Mouse (Mus musculus): ENCODE measurements at regions not wholly inside any gene's neighbourhood (a gene's known extent, or its start where the extent isn't known, plus 50 kb on each side); places are given as distances from the start of the nearest gene placed in this dataset.
"Not testable (repeated sequence)": the region's sequence is repeated elsewhere in the genome, so short reads cannot be mapped to it uniquely, and the experiment has no call there.

GRCm38 (mm10) chr2:79018732-79019423, 151.0 kb downstream of the Ube2e3 start:
- no peak for DNase-seq (ENCODE audit: low spot score)

GRCm38 (mm10) chr2:79022954-79023353, 155.0 kb downstream of the Ube2e3 start:
- DNase-seq (ENCODE audit: low spot score) = no peak

- DNase-seq (ENCODE audit: low spot score) = no peak
Observed at GRCm38 (mm10) chr2:79025678-79026077, 157.8 kb downstream of the Ube2e3 start.

GRCm38 (mm10) chr2:79030990-79031389, 163.1 kb downstream of the Ube2e3 start:
- no peak for DNase-seq (ENCODE audit: low spot score)

- DNase-seq (ENCODE audit: low spot score) = no peak
Observed at GRCm38 (mm10) chr2:79036296-79036695, 168.4 kb downstream of the Ube2e3 start.

GRCm38 (mm10) chr2:79038624-79039023, 170.7 kb downstream of the Ube2e3 start:
- no peak for DNase-seq (ENCODE audit: low spot score)

GRCm38 (mm10) chr2:79044804-79045203, 176.9 kb downstream of the Ube2e3 start:
- not testable (repeated sequence) for DNase-seq (ENCODE audit: low spot score)

- no peak for DNase-seq (ENCODE audit: low spot score)
Observed at GRCm38 (mm10) chr2:79045508-79045907, 177.6 kb downstream of the Ube2e3 start.

- no peak for DNase-seq (ENCODE audit: low spot score)
Observed at GRCm38 (mm10) chr2:79048020-79048419, 180.1 kb downstream of the Ube2e3 start.

- DNase-seq (ENCODE audit: low spot score) = no peak
Observed at GRCm38 (mm10) chr2:79048777-79049537, 181.0 kb downstream of the Ube2e3 start.

GRCm38 (mm10) chr2:79050495-79051046, 182.6 kb downstream of the Ube2e3 start:
- DNase-seq (ENCODE audit: low spot score) = no peak

GRCm38 (mm10) chr2:79052226-79052625, 184.3 kb downstream of the Ube2e3 start:
- DNase-seq (ENCODE audit: low spot score) = no peak

GRCm38 (mm10) chr2:79056138-79056537, 188.2 kb downstream of the Ube2e3 start:
- no peak for DNase-seq (ENCODE audit: low spot score)

- no peak for DNase-seq (ENCODE audit: low spot score)
Observed at GRCm38 (mm10) chr2:79059115-79059943, 191.4 kb downstream of the Ube2e3 start.

GRCm38 (mm10) chr2:79059944-79060238, 192.0 kb downstream of the Ube2e3 start:
- no peak for DNase-seq (ENCODE audit: low spot score)

GRCm38 (mm10) chr2:79060320-79060719, 192.4 kb downstream of the Ube2e3 start:
- no peak for DNase-seq (ENCODE audit: low spot score)

- no peak for DNase-seq (ENCODE audit: low spot score)
Observed at GRCm38 (mm10) chr2:79061645-79062044, 193.6 kb upstream of the Itga4 start.

GRCm38 (mm10) chr2:79062196-79062636, 193.0 kb upstream of the Itga4 start:
- no peak for DNase-seq (ENCODE audit: low spot score)

GRCm38 (mm10) chr2:79063641-79064040, 191.6 kb upstream of the Itga4 start:
- DNase-seq (ENCODE audit: low spot score) = no peak

GRCm38 (mm10) chr2:79065321-79065720, 189.9 kb upstream of the Itga4 start:
- no peak for DNase-seq (ENCODE audit: low spot score)

GRCm38 (mm10) chr2:79076115-79076514, 179.1 kb upstream of the Itga4 start:
- no peak for DNase-seq (ENCODE audit: low spot score)

GRCm38 (mm10) chr2:79078836-79079394, 176.3 kb upstream of the Itga4 start:
- DNase-seq (ENCODE audit: low spot score) = no peak
